Mouse (Mus musculus): ENCODE measurements around the gene Tsga10ip. TPM values are rescaled to one million over a fixed set of nuclear protein-coding genes. Genes with fewer than 3 reads are reported as not detected.
"Not testable (repeated sequence)": the region's sequence is repeated elsewhere in the genome, so short reads cannot be mapped to it uniquely, and the experiment has no call there.

Gene Tsga10ip
- polyA plus RNA-seq, 1 experiment from 2014 or later: 2.8 TPM

DNA sequence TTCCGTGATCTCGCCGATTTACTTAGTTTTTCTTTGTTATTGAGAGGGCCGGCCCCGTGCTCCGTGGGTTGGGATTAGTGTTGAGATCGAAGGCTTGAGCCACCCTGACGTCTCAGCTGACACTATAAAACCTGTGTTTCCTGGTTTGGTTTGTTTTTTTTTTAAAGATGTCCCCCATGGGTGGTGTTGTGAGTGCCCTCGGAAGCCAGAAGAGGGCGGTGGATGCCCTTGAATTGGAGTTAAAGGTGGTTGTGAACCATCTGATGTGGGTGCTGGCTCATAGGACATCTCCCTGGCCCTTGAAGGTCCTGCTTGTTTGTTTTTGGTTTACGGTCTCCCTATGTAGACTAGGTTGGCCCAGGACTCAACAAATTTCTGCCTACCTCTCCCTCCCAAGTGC lies 34.9 kb downstream of the Tsga10ip start:
- ATAC-seq (replicated peaks; ENCODE audit: low FRiP score, low TSS enrichment, low read depth): no peak
- peak overlapping the region; percentile 100 for H3K4me3 ChIP-seq (ENCODE audit: low read depth, low read length)
- DNase-seq (ENCODE audit: low spot score): no peak
- H3K4me2 ChIP-seq (ENCODE audit: low read length): peak overlapping the region; percentile 69
- no peaks in the 10 kb centered on the region for H3K27me3 ChIP-seq (replicated peaks; ENCODE audit: control insufficient read depth, insufficient read depth, low read length)
- WGBS: 8% methylated on average over 11 of the region's 11 CpGs
- peaks cover 17% of the 10 kb centered on the region for H3K4me1 ChIP-seq (replicated peaks; ENCODE audit: control insufficient read depth, insufficient read depth, low read length)
- peak overlapping the region; percentile 96 for H3K27ac ChIP-seq (ENCODE audit: low read depth)
- H3K36me3 ChIP-seq (ENCODE audit: control insufficient read depth, insufficient read depth, low read length): peaks cover 62% of the 10 kb centered on the region
- peak overlapping the region; percentile 77 for H3K9ac ChIP-seq (ENCODE audit: low read length)
- H3K9me3 ChIP-seq (ENCODE audit: control insufficient read depth, low read length): no peaks in the 10 kb centered on the region

DNA sequence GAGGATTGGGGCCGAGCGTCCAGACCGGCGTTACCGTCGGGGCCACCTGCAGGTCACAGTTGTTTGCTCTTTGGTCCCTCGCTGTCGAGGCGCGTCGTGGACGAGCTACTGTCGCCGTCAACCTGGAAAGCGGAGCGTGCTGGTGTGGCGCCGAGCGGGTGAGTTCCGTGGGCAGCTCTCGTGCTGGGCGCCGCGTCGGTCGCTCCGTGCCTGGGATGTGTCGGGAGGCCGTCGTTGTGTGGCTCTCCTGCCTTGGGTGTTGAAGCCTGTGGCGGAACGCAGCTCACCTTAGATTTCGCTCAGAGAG lies 35.3 kb downstream of the Tsga10ip start, which contains the start of gene Banf1:
TSS of gene Banf1 (minus strand) at position 116 of the 307 bp plus-strand sequence.
- peak within 1 kb of the TSS; percentile 96 for H3K27ac ChIP-seq (ENCODE audit: low read depth)
- H3K27me3 ChIP-seq (replicated peaks; ENCODE audit: control insufficient read depth, insufficient read depth, low read length): no peaks in the 10 kb centered on the region
- peak within 1 kb of the TSS; percentile 69 for H3K4me2 ChIP-seq (ENCODE audit: low read length)
- H3K36me3 ChIP-seq (ENCODE audit: control insufficient read depth, insufficient read depth, low read length): peaks cover 58% of the 10 kb centered on the region
- no peak for DNase-seq (ENCODE audit: low spot score)
- H3K9ac ChIP-seq (ENCODE audit: low read length): peak within 1 kb of the TSS; percentile 77
- H3K4me3 ChIP-seq (ENCODE audit: low read depth, low read length): peak within 1 kb of the TSS; percentile 100
- no peak for ATAC-seq (replicated peaks; ENCODE audit: low FRiP score, low TSS enrichment, low read depth)
- no peaks in the 10 kb centered on the region for H3K9me3 ChIP-seq (ENCODE audit: control insufficient read depth, low read length)
- H3K4me1 ChIP-seq (replicated peaks; ENCODE audit: control insufficient read depth, insufficient read depth, low read length): peaks cover 17% of the 10 kb centered on the region
- WGBS: under 1% methylated on average over 33 of the region's 33 CpGs

DNA sequence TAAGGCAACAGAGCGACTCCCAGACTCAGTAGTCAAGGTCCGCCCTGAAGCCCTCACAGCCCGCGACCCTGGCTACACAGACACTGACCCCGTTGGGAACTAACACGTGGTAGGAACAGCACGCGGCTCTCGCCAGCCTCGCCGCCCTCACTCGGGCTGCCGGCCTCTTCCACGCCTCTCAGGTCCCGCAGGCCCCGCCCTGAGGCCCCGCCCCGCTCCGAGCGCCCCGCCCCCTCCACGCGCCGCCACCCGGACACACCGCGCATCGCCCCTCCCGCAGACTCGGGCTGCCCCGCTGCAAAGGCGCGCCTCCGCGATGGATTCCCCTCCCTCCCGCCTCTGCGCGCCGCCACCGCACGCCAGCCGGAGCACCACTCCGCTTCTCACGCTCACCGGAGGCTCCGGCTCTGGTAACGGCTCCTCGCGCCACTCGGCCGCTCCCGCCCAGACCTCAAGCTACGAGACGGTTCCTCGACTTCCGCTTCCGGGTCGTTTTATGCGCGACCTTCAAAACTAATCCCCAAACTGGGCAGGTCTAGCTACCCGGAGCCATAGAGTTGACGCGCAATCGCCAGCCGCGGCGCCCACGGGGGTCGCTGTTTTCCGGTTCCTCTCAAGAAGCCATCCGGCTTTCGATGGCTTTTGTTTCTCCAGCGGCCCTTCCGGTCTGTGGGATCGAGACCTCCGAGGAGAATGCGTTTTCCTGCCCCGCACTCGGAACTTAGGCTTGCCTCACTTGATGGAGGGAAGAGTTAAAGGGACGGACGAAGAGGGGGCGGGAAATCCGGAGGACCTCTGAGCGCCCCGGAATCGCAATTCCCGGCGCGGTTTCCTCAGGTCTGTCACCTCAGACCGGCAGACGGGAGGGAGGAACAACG lies 35.9 kb downstream of the Tsga10ip start, which contains the start of gene Eif1ad:
TSS of gene Eif1ad (plus strand) at position 567 of the 878 bp plus-strand sequence.
- Histone ChIP-seq H3K27me3 (replicated peaks; ENCODE audit: control insufficient read depth, insufficient read depth, low read length) (no peaks in the 10 kb centered on the region), H3K4me3 (ENCODE audit: low read depth, low read length) (peak within 1 kb of the TSS; percentile 100), H3K36me3 (ENCODE audit: control insufficient read depth, insufficient read depth, low read length) (peaks cover 52% of the 10 kb centered on the region), H3K27ac (ENCODE audit: low read depth) (peak within 1 kb of the TSS; percentile 96), H3K4me1 (replicated peaks; ENCODE audit: control insufficient read depth, insufficient read depth, low read length) (peaks cover 17% of the 10 kb centered on the region), H3K9me3 (ENCODE audit: control insufficient read depth, low read length) (no peaks in the 10 kb centered on the region), H3K4me2 (ENCODE audit: low read length) (peak within 1 kb of the TSS; percentile 69), H3K9ac (ENCODE audit: low read length) (peak within 1 kb of the TSS; percentile 77)
- under 1% methylated on average over 70 of the region's 92 CpGs for WGBS
- DNase-seq (ENCODE audit: low spot score): peak; percentile 99
- ATAC-seq (replicated peaks; ENCODE audit: low FRiP score, low TSS enrichment, low read depth): peak; percentile 96

DNA sequence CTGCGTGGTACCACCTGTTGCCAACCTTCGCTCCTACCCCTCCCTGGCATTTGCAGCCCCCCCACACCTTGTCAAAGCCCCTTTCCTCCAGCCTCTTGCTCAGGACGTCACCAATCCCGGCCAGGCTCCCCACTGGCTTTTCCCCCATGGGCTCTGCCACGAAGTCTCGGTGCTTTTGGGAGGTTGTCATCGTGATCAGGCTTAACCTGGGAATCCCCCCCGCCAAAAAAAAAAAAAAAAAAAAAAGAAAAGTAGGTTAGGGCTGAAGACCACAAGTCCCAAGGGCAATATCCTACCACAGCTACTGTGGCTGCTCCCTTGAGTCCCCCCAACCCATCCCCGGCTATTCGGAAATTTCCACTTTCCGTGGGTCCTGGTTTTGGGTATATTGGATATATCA lies 36.6 kb downstream of the Tsga10ip start:
- ATAC-seq (replicated peaks; ENCODE audit: low FRiP score, low TSS enrichment, low read depth) (no peak), DNase-seq (ENCODE audit: low spot score) (no peak)
- H3K4me3 ChIP-seq (ENCODE audit: low read depth, low read length): peak overlapping the region; percentile 100
- no peak overlapping the region for H3K27ac ChIP-seq (ENCODE audit: low read depth)
- H3K4me2 ChIP-seq (ENCODE audit: low read length): peak overlapping the region; percentile 69
- H3K27me3 ChIP-seq (replicated peaks; ENCODE audit: control insufficient read depth, insufficient read depth, low read length): no peaks in the 10 kb centered on the region
- WGBS: 17% methylated on average over 11 of the region's 11 CpGs
- H3K9me3 ChIP-seq (ENCODE audit: control insufficient read depth, low read length): no peaks in the 10 kb centered on the region
- H3K36me3 ChIP-seq (ENCODE audit: control insufficient read depth, insufficient read depth, low read length): peaks cover 48% of the 10 kb centered on the region
- peaks cover 17% of the 10 kb centered on the region for H3K4me1 ChIP-seq (replicated peaks; ENCODE audit: control insufficient read depth, insufficient read depth, low read length)
- peak overlapping the region; percentile 77 for H3K9ac ChIP-seq (ENCODE audit: low read length)

DNA sequence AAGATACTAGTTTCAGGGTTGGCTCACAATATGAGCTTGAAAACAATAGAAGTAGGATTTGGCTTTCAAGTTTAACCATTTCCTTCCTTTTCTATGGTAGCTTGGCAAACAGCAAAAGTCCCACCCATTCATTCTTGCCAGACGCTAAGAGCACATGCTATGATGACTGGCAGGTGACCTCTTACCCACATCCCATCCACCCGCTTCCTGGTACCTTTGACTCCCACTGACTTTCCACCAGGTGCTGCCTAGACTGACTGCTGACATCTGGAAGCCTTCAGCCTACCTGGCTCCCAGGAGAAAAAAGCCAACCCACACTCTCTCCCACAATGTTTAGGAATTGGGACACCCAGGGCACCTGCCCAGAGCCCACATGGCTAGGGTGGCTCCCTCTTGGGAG lies 38.2 kb downstream of the Tsga10ip start:
- H3K27ac ChIP-seq (ENCODE audit: low read depth): no peak overlapping the region
- 96% methylated on average over 2 of the region's 2 CpGs for WGBS
- peaks cover 17% of the 10 kb centered on the region for H3K4me1 ChIP-seq (replicated peaks; ENCODE audit: control insufficient read depth, insufficient read depth, low read length)
- H3K4me2 ChIP-seq (ENCODE audit: low read length): no peak overlapping the region
- H3K9me3 ChIP-seq (ENCODE audit: control insufficient read depth, low read length): no peaks in the 10 kb centered on the region
- H3K36me3 ChIP-seq (ENCODE audit: control insufficient read depth, insufficient read depth, low read length): peaks cover 32% of the 10 kb centered on the region
- DNase-seq (ENCODE audit: low spot score) (no peak), ATAC-seq (replicated peaks; ENCODE audit: low FRiP score, low TSS enrichment, low read depth) (no peak)
- H3K27me3 ChIP-seq (replicated peaks; ENCODE audit: control insufficient read depth, insufficient read depth, low read length): no peaks in the 10 kb centered on the region
- H3K4me3 ChIP-seq (ENCODE audit: low read depth, low read length): no peak overlapping the region
- H3K9ac ChIP-seq (ENCODE audit: low read length): no peak overlapping the region

DNA sequence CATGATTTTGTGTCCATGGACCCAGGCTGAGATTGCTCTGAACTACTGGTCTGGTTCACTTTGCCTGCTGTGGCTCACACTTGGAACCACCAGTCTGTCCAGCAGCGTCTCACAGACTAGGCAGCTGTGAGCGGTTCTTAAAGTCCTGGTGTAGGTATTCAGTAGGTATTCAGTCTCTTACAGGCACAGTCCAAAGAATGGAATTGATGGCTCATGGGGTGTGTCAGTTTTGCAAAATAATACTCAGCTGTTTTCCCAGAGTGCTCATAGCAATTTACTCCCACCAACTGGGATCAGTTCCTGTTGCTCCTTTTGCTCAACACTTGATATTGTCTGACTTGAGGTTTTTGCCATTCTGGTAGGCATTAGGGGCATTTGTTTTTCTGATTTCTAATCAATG lies 40.1 kb downstream of the Tsga10ip start:
- H3K9ac ChIP-seq (ENCODE audit: low read length): no peak overlapping the region
- no peak for DNase-seq (ENCODE audit: low spot score)

DNA sequence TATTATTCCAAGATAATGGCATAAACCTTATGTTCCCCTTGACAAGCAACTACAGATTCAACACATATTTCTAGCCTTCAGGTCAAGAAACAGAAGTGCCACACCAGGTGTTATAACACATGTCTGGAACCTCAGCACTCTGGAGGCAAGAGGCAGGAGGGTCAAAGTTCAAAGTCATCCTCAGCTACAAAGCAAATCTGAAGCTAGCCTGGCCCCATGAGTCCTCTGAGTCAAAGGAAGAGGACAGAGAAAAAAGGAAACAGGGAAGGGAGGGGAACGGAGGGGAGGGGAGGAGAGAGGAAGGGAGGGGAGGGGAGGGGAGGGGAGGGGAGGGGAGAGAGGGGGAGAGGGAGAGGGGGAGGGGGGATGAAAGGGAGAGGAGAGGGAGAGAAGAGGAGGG lies 46.2 kb downstream of the Tsga10ip start:
- Histone ChIP-seq H3K4me1 (replicated peaks; ENCODE audit: control insufficient read depth, insufficient read depth, low read length) (no peaks in the 10 kb centered on the region), H3K9ac (ENCODE audit: low read length) (no peak overlapping the region), H3K27ac (ENCODE audit: low read depth) (no peak overlapping the region), H3K4me3 (ENCODE audit: low read depth, low read length) (no peak overlapping the region), H3K27me3 (replicated peaks; ENCODE audit: control insufficient read depth, insufficient read depth, low read length) (no peaks in the 10 kb centered on the region), H3K4me2 (ENCODE audit: low read length) (no peak overlapping the region), H3K9me3 (ENCODE audit: control insufficient read depth, low read length) (no peaks in the 10 kb centered on the region), H3K36me3 (ENCODE audit: control insufficient read depth, insufficient read depth, low read length) (no peaks in the 10 kb centered on the region)
- no peak for DNase-seq (ENCODE audit: low spot score)
- ATAC-seq (replicated peaks; ENCODE audit: low FRiP score, low TSS enrichment, low read depth): no peak
- no CpG with 5 or more reads among the region's 1 CpGs for WGBS

More for the DNA sequence above, 40.1 kb downstream of the Tsga10ip start:
- H3K36me3 ChIP-seq (ENCODE audit: control insufficient read depth, insufficient read depth, low read length): peaks cover 21% of the 10 kb centered on the region
- H3K27ac ChIP-seq (ENCODE audit: low read depth): no peak overlapping the region
- no peaks in the 10 kb centered on the region for H3K9me3 ChIP-seq (ENCODE audit: control insufficient read depth, low read length)
- H3K4me3 ChIP-seq (ENCODE audit: low read depth, low read length): no peak overlapping the region
- ATAC-seq (replicated peaks; ENCODE audit: low FRiP score, low TSS enrichment, low read depth): no peak
- no peaks in the 10 kb centered on the region for H3K27me3 ChIP-seq (replicated peaks; ENCODE audit: control insufficient read depth, insufficient read depth, low read length)
- 84% methylated on average over 2 of the region's 2 CpGs for WGBS
- no peak overlapping the region for H3K4me2 ChIP-seq (ENCODE audit: low read length)
- 0 out of 2 replicates have a peak, but pooled peaks cover 7% of the 10 kb centered on the region for H3K4me1 ChIP-seq (replicated peaks; ENCODE audit: control insufficient read depth, insufficient read depth, low read length)

DNA sequence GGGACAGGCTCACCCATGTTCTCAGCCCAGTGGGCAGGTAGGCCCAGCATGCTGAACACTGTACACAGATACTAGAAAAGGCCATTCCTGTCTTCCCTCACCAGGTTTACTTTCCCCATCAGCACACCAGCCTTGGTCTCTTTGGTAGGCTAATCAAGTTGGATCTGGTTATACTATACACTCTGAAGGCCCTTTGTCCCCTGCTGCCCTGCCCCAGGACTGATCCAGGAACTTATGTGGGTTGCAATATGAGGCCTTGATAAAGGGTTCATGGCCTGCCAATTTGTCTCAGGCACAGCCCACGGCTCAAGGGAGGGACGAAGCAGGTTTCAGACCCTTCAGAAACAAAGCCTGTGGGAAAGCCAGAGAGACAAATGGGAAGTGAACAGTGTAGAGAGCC lies 48.7 kb downstream of the Tsga10ip start:
- H3K36me3 ChIP-seq (ENCODE audit: control insufficient read depth, insufficient read depth, low read length): no peaks in the 10 kb centered on the region
- H3K4me2 ChIP-seq (ENCODE audit: low read length): no peak overlapping the region
- DNase-seq (ENCODE audit: low spot score) (no peak), ATAC-seq (replicated peaks; ENCODE audit: low FRiP score, low TSS enrichment, low read depth) (no peak)
- H3K4me1 ChIP-seq (replicated peaks; ENCODE audit: control insufficient read depth, insufficient read depth, low read length): no peaks in the 10 kb centered on the region
- WGBS: 66% methylated on average over 2 of the region's 2 CpGs
- no peak overlapping the region for H3K4me3 ChIP-seq (ENCODE audit: low read depth, low read length)
- H3K27me3 ChIP-seq (replicated peaks; ENCODE audit: control insufficient read depth, insufficient read depth, low read length): no peaks in the 10 kb centered on the region
- no peak overlapping the region for H3K27ac ChIP-seq (ENCODE audit: low read depth)
- H3K9ac ChIP-seq (ENCODE audit: low read length): no peak overlapping the region
- no peaks in the 10 kb centered on the region for H3K9me3 ChIP-seq (ENCODE audit: control insufficient read depth, low read length)

DNA sequence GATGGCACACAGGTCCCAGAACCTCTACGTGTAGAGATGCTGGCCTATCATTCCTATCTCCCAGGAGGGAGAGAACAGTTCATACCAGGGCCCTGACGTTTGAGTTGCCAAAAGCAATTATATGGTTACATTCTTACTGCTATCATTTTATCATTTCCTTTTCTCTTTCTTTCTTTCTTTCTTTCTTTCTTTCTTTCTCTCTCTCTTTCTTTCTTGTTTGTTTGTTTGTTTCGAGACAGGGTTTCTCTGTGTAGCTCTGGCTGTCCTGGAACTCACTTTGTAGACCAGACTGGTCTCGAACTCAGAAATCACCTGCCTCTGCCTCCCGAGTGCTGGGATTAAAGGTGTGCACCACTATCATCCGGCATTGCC lies 52.8 kb downstream of the Tsga10ip start, which contains the start of gene Cst6:
TSS of gene Cst6 (minus strand) at position 73 of the 372 bp plus-strand sequence.
- 65% methylated on average over 6 of the region's 6 CpGs for WGBS
- H3K27ac ChIP-seq (ENCODE audit: low read depth); H3K9me3 ChIP-seq (ENCODE audit: control insufficient read depth, low read length); H3K36me3 ChIP-seq (ENCODE audit: control insufficient read depth, insufficient read depth, low read length); H3K27me3 ChIP-seq (replicated peaks; ENCODE audit: control insufficient read depth, insufficient read depth, low read length); H3K4me1 ChIP-seq (replicated peaks; ENCODE audit: control insufficient read depth, insufficient read depth, low read length); ATAC-seq (replicated peaks; ENCODE audit: low FRiP score, low TSS enrichment, low read depth); DNase-seq (ENCODE audit: low spot score): not testable (repeated sequence)
- Histone ChIP-seq H3K4me2 (ENCODE audit: low read length) (peak within 1 kb of the TSS; percentile 53), H3K9ac (ENCODE audit: low read length) (peak within 1 kb of the TSS; percentile 28), H3K4me3 (ENCODE audit: low read depth, low read length) (peak within 1 kb of the TSS; percentile 23)
